Mouse (Mus musculus): Measurements from ENCODE around the gene Alyref2.
"Not testable (repeated sequence)": the region's sequence is repeated elsewhere in the genome, so short reads cannot be mapped to it uniquely, and the experiment has no call there.

Gene Alyref2

GRCm38 (mm10) chr1:171503250-171503591 lies at the start of gene Alyref2:
Gene Alyref2 (plus strand): TSS chr1:171503478.
- peak; percentile 99 for DNase-seq

DNA sequence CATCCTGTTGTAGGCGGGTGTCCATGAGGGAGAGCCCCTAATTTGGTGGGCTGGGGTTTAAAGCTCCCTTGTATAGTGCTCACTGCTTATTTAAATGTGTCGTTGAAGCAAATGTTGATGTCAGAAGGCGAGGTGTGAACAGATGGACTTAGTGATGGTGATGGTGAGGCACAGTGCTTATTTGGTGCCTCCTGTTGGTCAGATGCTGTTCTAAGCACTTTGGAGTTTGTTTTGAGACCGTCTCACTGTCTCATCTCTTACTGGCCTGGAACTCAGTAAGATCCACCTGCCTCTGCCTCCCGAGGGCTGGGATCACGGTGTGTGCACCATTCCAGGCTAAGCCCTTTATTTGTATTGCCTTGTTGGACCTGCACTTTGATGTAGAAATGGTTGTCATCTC lies 48.4 kb upstream of the Alyref2 start:
- no peak for DNase-seq

GRCm38 (mm10) chr1:171457568-171457967 lies 45.7 kb upstream of the Alyref2 start:
- no peak for DNase-seq

GRCm38 (mm10) chr1:171459791-171460190 lies 43.5 kb upstream of the Alyref2 start:
- DNase-seq: peak; percentile 64

- peak; percentile 81 for DNase-seq
Observed at GRCm38 (mm10) chr1:171460551-171461503, 42.5 kb upstream of the Alyref2 start.

- DNase-seq: no peak
Observed at GRCm38 (mm10) chr1:171463133-171463532, 40.1 kb upstream of the Alyref2 start.

- DNase-seq: peak; percentile 41
Observed at GRCm38 (mm10) chr1:171465749-171466412, 37.4 kb upstream of the Alyref2 start.

DNA sequence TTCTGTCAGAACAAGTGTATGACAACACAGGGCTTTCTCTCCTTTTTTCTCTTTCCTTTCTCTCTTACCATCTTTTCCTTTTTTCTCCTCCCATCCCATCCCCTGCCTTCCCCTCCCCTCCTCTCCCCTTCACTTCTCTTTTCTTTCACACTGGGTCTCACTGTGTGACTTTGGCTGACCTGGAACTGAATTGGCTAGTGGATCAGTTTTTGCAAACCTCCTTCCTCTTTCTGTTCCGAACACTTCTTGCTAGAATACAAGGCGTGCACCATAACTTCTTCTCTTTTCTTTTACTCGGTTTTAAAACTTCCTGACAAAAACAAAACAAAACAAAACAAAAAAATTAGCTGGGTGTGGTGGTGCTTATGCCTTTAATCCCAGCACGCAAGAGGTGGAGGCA lies 36.7 kb upstream of the Alyref2 start:
- DNase-seq: no peak

GRCm38 (mm10) chr1:171469678-171470077 lies 33.6 kb upstream of the Alyref2 start:
- no peak for DNase-seq

- DNase-seq: peak; percentile 86
Observed at GRCm38 (mm10) chr1:171470371-171470871, 32.9 kb upstream of the Alyref2 start.

DNA sequence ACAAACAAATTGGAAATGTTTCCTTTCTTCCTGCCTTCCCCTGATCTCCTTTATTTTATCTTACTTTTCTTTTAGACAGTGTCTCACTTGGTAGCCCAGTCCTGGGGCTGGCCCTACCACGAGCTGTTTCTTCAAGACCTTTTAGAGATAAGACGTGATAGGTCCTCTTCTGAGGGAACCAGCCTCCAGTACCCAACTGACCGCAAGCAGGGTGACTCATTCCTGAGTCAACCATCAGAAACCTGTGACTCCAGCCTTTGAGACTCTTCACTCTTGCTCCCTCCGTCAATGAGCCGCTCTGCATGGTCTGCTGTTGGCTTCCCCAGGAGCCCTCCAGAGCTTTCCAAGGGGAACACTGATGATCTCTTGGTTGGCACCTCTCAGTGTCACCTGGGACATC lies 32.4 kb upstream of the Alyref2 start:
- DNase-seq: peak; percentile 87

DNA sequence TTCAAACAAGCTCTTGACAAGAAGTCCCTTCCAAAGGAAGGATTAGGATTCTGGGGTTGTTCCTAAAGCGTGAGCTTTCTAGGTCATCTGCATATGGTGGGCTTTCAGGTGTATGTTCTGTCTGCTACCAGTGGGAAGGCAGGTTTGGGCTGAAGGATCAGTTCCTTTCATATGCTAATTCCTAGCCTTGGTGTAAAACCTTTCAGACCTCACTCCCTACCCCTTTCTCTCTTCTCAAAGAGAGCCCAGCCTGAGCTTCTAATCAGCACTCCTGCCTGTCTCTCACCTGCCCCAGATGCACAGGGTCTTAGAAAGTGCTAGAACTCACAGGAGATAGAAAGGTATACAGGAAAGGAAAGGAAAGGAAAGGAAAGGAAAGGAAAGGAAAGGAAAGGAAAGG lies 31.8 kb upstream of the Alyref2 start:
- DNase-seq: no peak

- not testable (repeated sequence) for DNase-seq
Observed at GRCm38 (mm10) chr1:171471941-171472340, 31.3 kb upstream of the Alyref2 start.

DNA sequence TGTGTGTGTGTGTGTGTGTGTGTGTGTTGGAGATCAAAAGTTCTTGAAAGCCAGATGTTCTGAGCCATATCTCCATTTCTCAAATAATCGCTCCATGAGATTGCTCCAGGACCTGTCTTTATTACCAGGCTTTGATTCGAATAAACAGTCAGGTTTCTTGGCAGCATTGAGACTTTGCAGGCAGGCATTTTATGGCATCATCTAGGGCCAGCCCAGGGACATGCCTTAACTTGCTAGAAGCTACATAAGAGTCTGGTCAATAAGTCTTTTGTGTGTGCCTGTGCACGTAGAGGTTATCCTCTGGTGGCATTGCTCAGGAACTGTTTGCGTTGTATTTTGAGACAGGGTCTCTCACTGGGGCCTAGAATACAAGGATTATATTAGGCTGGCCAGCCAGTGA lies 29.8 kb upstream of the Alyref2 start:
- DNase-seq: no peak

GRCm38 (mm10) chr1:171473920-171474640 lies 29.2 kb upstream of the Alyref2 start:
- no peak for DNase-seq

DNA sequence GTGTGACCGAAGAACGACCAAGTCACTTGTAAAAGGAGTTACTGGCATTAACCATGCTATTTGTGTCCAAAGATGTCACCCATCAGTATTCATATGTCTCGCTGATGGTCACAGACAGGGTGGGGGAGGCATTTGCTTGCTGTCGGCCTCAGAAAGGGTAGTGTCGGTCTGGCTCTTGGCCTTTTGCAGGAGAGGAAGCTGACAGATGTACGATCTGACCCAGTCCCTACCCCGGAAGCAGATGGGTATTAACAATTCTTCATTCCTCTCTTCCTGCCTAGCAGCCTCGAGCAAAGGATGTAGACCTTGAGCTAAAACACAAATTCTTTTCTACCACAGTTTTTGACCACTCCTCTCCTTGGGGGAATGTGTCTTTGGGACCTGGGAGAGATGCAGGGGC lies 26.2 kb upstream of the Alyref2 start:
- DNase-seq: no peak

GRCm38 (mm10) chr1:171477758-171478545 lies 25.3 kb upstream of the Alyref2 start:
- DNase-seq: no peak

GRCm38 (mm10) chr1:171478968-171479367 lies 24.3 kb upstream of the Alyref2 start:
- peak; percentile 92 for DNase-seq

GRCm38 (mm10) chr1:171494241-171494640 lies 9.0 kb upstream of the Alyref2 start:
- DNase-seq: peak; percentile 53

DNA sequence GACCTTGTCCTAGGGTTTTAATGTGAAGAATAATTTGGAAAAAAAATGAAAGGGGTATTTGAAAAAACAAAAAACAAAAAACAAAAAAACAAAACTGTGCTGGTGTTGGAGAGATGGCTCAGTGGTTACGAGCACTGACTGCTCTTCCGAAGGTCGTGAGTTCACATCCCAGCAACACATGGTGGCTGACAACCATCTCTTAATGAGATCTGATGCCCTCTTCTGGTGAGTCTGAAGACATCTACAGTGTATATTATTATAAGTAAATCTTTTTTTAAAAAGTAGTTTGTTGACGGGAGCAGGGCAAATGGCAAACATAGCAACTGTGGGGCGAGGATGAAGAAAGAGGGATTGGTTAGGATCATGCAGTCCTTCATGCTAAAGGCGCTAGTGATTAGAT lies 7.9 kb upstream of the Alyref2 start:
- DNase-seq: peak; percentile 22

- DNase-seq: peak; percentile 82
Observed at GRCm38 (mm10) chr1:171499856-171500255, 3.4 kb upstream of the Alyref2 start.

GRCm38 (mm10) chr1:171501016-171501610 lies 2.2 kb upstream of the Alyref2 start:
- peak; percentile 51 for DNase-seq

Measured in heart, adult 11 months (tissue).